Mouse (Mus musculus) embryonic facial prominence, embryonic 15.5 days (tissue): Measurements from ENCODE around the gene Pdzd2. TPM values are rescaled to one million over a fixed set of nuclear protein-coding genes. Genes with fewer than 3 reads are reported as not detected.

Source experiments
- ATAC-seq: fragments of 200-750 bp; cut with Nextera tagmentation; 2 replicates; pipeline ENCODE4 v1.8.0; 2017; ENCODE audit warnings: low read depth, moderate TSS enrichment; ENCODE audit not compliant: insufficient number of reproducible peaks, low FRiP score, low TSS enrichment
- H3K27ac ChIP-seq: fragments of 300-500 bp; sonication (generic); replicated peaks from 2 replicates; pipeline ENCODE4 v1.5.1; 2015; ENCODE audit warnings: mild to moderate bottlenecking, inconsistent platforms
- H3K27me3 ChIP-seq: fragments of 300-500 bp; sonication (generic); 2 replicates; pipeline ENCODE4 v1.6.1; 2015; ENCODE audit warnings: inconsistent platforms
- H3K36me3 ChIP-seq: fragments of 300-500 bp; sonication (generic); 2 replicates; pipeline ENCODE4 v1.6.1; 2015; ENCODE audit warnings: mild to moderate bottlenecking, inconsistent platforms
- H3K4me1 ChIP-seq: fragments of 300-500 bp; sonication (generic); 2 replicates; pipeline ENCODE4 v1.6.1; 2015; ENCODE audit warnings: inconsistent platforms
- H3K4me2 ChIP-seq: fragments of 300-500 bp; sonication (generic); replicated peaks from 2 replicates; pipeline ENCODE4 v1.6.1; 2015; ENCODE audit warnings: mild to moderate bottlenecking, inconsistent platforms
- H3K4me3 ChIP-seq: fragments of 300-500 bp; sonication (generic); replicated peaks from 2 replicates; pipeline ENCODE4 v1.5.1; 2015; ENCODE audit warnings: mild to moderate bottlenecking, inconsistent platforms
- H3K9ac ChIP-seq: fragments of 300-500 bp; sonication (generic); 2 replicates; pipeline ENCODE4 v1.6.1; 2015; ENCODE audit warnings: inconsistent platforms
- H3K9me3 ChIP-seq: fragments of 300-500 bp; sonication (generic); replicated peaks from 2 replicates; pipeline ENCODE4 v1.6.1; 2016; ENCODE audit warnings: inconsistent platforms
- WGBS: fragments of 180-500 bp; shearing (Covaris S2); methylation state at CpG from one replicate; pipeline ENCODE4 v1.1.7; 2015; 5-methylcytosine and 5-hydroxymethylcytosine counted together
- polyA plus RNA-seq: library from polyadenylated mRNA; unstranded; fragments of >200 nt; fragmentation: Nextera tagmentation; extraction: Ambion mirVana; gene quantifications from 2 replicates; pipeline ENCODE4 v1.2.1, GENCODE M21; 2015

Pdzd2 gene
- polyA plus RNA-seq, 1 experiment from 2014 or later: 43.7 TPM

- no peak overlapping the region for H3K4me3 ChIP-seq
- WGBS: 75% methylated on average over 7 of the region's 7 CpGs
- no peak overlapping the region for H3K9ac ChIP-seq
- ATAC-seq: no peak
- H3K9me3 ChIP-seq: no peaks in the 10 kb centered on the region
- no peak overlapping the region for H3K27ac ChIP-seq
- no peak overlapping the region for H3K4me2 ChIP-seq
- no peaks in the 10 kb centered on the region for H3K36me3 ChIP-seq
- peaks cover 6% of the 10 kb centered on the region; the same call in 1 of the 2 replicates for H3K4me1 ChIP-seq
- no peaks in the 10 kb centered on the region for H3K27me3 ChIP-seq
These were observed 42.0 kb downstream of the Pdzd2 start for GRCm38 (mm10) chr15:12697741-12698140.

- H3K36me3 ChIP-seq: no peaks in the 10 kb centered on the region
- no peak overlapping the region for H3K4me2 ChIP-seq
- H3K9me3 ChIP-seq: no peaks in the 10 kb centered on the region
- ATAC-seq: no peak
- WGBS: 35% methylated on average over 8 of the region's 8 CpGs
- H3K27me3 ChIP-seq: no peaks in the 10 kb centered on the region
- H3K4me3 ChIP-seq: no peak overlapping the region
- H3K4me1 ChIP-seq: peaks cover 6% of the 10 kb centered on the region; the same call in 1 of the 2 replicates
- no peak overlapping the region for H3K27ac ChIP-seq
- H3K9ac ChIP-seq: no peak overlapping the region
These were observed 42.8 kb downstream of the Pdzd2 start for GRCm38 (mm10) chr15:12696889-12697288.

- no peak overlapping the region for H3K4me2 ChIP-seq
- no peak for ATAC-seq
- H3K9ac ChIP-seq: no peak overlapping the region
- WGBS: 81% methylated on average over 7 of the region's 7 CpGs
- no peak overlapping the region for H3K27ac ChIP-seq
- no peaks in the 10 kb centered on the region for H3K27me3 ChIP-seq
- H3K4me1 ChIP-seq: 0 out of 2 replicates have a peak, but pooled peaks cover 6% of the 10 kb centered on the region
- no peak overlapping the region for H3K4me3 ChIP-seq
- no peaks in the 10 kb centered on the region for H3K9me3 ChIP-seq
- H3K36me3 ChIP-seq: no peaks in the 10 kb centered on the region
These were observed 49.9 kb downstream of the Pdzd2 start for GRCm38 (mm10) chr15:12689716-12690381.

- no peaks in the 10 kb centered on the region; the same call in 1 of the 2 replicates for H3K9me3 ChIP-seq
- H3K4me2 ChIP-seq: no peak overlapping the region
- H3K27me3 ChIP-seq: no peaks in the 10 kb centered on the region
- H3K4me1 ChIP-seq: peaks cover 32% of the 10 kb centered on the region
- H3K4me3 ChIP-seq: no peak overlapping the region
- 18% methylated on average over 9 of the region's 9 CpGs for WGBS
- peak; percentile 21; the same call in 1 of the 2 replicates for ATAC-seq
- no peak overlapping the region for H3K9ac ChIP-seq
- H3K36me3 ChIP-seq: no peaks in the 10 kb centered on the region
- H3K27ac ChIP-seq: peak overlapping the region; percentile 86
These were observed 57.2 kb downstream of the Pdzd2 start for GRCm38 (mm10) chr15:12682549-12682948.

GRCm38 (mm10) chr15:12681891-12682290 lies 57.8 kb downstream of the Pdzd2 start:
- no peaks in the 10 kb centered on the region for H3K36me3 ChIP-seq
- no peak for ATAC-seq
- H3K9me3 ChIP-seq: no peaks in the 10 kb centered on the region; the same call in 1 of the 2 replicates
- peak overlapping the region; percentile 86 for H3K27ac ChIP-seq
- no peak overlapping the region for H3K4me2 ChIP-seq
- 72% methylated on average over 2 of the region's 2 CpGs for WGBS
- no peak overlapping the region for H3K9ac ChIP-seq
- peaks cover 28% of the 10 kb centered on the region for H3K4me1 ChIP-seq
- H3K27me3 ChIP-seq: no peaks in the 10 kb centered on the region
- no peak overlapping the region for H3K4me3 ChIP-seq

GRCm38 (mm10) chr15:12680750-12681149 lies 59.0 kb downstream of the Pdzd2 start:
- Histone ChIP-seq H3K9ac (no peak overlapping the region), H3K4me2 (peak overlapping the region; percentile 28), H3K9me3 (no peaks in the 10 kb centered on the region; the same call in 1 of the 2 replicates), H3K4me3 (no peak overlapping the region), H3K36me3 (no peaks in the 10 kb centered on the region), H3K4me1 (peaks cover 26% of the 10 kb centered on the region), H3K27ac (peak overlapping the region; percentile 86), H3K27me3 (no peaks in the 10 kb centered on the region)
- peak; percentile 94 for ATAC-seq
- WGBS: 25% methylated on average over 7 of the region's 7 CpGs

GRCm38 (mm10) chr15:12679996-12680395 lies 59.7 kb downstream of the Pdzd2 start:
- H3K27ac ChIP-seq: 0 out of 2 replicates have a peak overlapping the region, but pooled peaks have one; percentile 39
- 72% methylated on average over 6 of the region's 6 CpGs for WGBS
- H3K27me3 ChIP-seq: no peaks in the 10 kb centered on the region

GRCm38 (mm10) chr15:12678540-12679112 lies 61.1 kb downstream of the Pdzd2 start:
- H3K9me3 ChIP-seq: no peaks in the 10 kb centered on the region
- H3K4me2 ChIP-seq: no peak overlapping the region
- ATAC-seq: no peak

More at GRCm38 (mm10) chr15:12679996-12680395, 59.7 kb downstream of the Pdzd2 start:
- Histone ChIP-seq H3K4me1 (peaks cover 26% of the 10 kb centered on the region), H3K9me3 (no peaks in the 10 kb centered on the region; the same call in 1 of the 2 replicates), H3K36me3 (no peaks in the 10 kb centered on the region), H3K4me2 (no peak overlapping the region), H3K9ac (no peak overlapping the region), H3K4me3 (no peak overlapping the region)
- no peak for ATAC-seq

GRCm38 (mm10) chr15:12675366-12675765 lies 64.4 kb downstream of the Pdzd2 start:
- no peak overlapping the region for H3K4me2 ChIP-seq
- WGBS: 63% methylated on average over 3 of the region's 3 CpGs
- no peaks in the 10 kb centered on the region for H3K36me3 ChIP-seq
- no peak overlapping the region for H3K4me3 ChIP-seq
- peaks cover 3% of the 10 kb centered on the region; the same call in 1 of the 2 replicates for H3K4me1 ChIP-seq
- H3K27ac ChIP-seq: no peak overlapping the region
- ATAC-seq: no peak
- H3K9ac ChIP-seq: no peak overlapping the region
- no peaks in the 10 kb centered on the region for H3K27me3 ChIP-seq
- H3K9me3 ChIP-seq: no peaks in the 10 kb centered on the region

More at GRCm38 (mm10) chr15:12678540-12679112, 61.1 kb downstream of the Pdzd2 start:
- Histone ChIP-seq H3K9ac (no peak overlapping the region), H3K4me1 (peaks cover 26% of the 10 kb centered on the region), H3K36me3 (no peaks in the 10 kb centered on the region), H3K27me3 (no peaks in the 10 kb centered on the region), H3K27ac (no peak overlapping the region), H3K4me3 (no peak overlapping the region)
- WGBS: 76% methylated on average over 2 of the region's 2 CpGs

- Histone ChIP-seq H3K4me2 (no peak overlapping the region), H3K36me3 (no peaks in the 10 kb centered on the region), H3K9ac (no peak overlapping the region), H3K9me3 (no peaks in the 10 kb centered on the region), H3K4me3 (no peak overlapping the region), H3K4me1 (no peaks in the 10 kb centered on the region), H3K27me3 (no peaks in the 10 kb centered on the region), H3K27ac (no peak overlapping the region)
- 83% methylated on average over 5 of the region's 5 CpGs for WGBS
- no peak for ATAC-seq
These were observed 65.7 kb downstream of the Pdzd2 start for GRCm38 (mm10) chr15:12674026-12674425.

GRCm38 (mm10) chr15:12667760-12668520 lies 71.8 kb downstream of the Pdzd2 start:
- Histone ChIP-seq H3K4me3 (peak overlapping the region; percentile 24; the same call in 1 of the 2 replicates), H3K36me3 (no peaks in the 10 kb centered on the region), H3K4me2 (peak overlapping the region; percentile 47), H3K4me1 (peaks cover 9% of the 10 kb centered on the region), H3K27me3 (no peaks in the 10 kb centered on the region), H3K9ac (no peak overlapping the region), H3K27ac (peak overlapping the region; percentile 39; the same call in 1 of the 2 replicates), H3K9me3 (no peaks in the 10 kb centered on the region)
- 19% methylated on average over 21 of the region's 21 CpGs for WGBS
- peak; percentile 87 for ATAC-seq
